Mouse (Mus musculus) lung, embryonic 16.5 days (tissue): Measurements from ENCODE around the gene Zp1. TPM values are rescaled to one million over a fixed set of nuclear protein-coding genes. Genes with fewer than 3 reads are reported as not detected.
A peak's percentile ranks its signal among the peaks of the same experiment; 100 is the strongest.

Source experiments
- ATAC-seq: fragments of 200-750 bp; cut with Nextera tagmentation; 2 replicates; pipeline ENCODE4 v1.8.0; 2017; ENCODE audit warnings: low read depth, mild to moderate bottlenecking, moderate library complexity
- H3K27ac ChIP-seq: fragments of 300-500 bp; sonication (generic); 2 replicates; pipeline ENCODE4 v1.5.1; 2014; ENCODE audit warnings: mild to moderate bottlenecking, control low read depth, low read length
- H3K27me3 ChIP-seq: fragments of 300-500 bp; sonication (generic); 2 replicates; pipeline ENCODE4 v1.6.1; 2014; ENCODE audit warnings: low read depth, low read length, mixed read lengths; ENCODE audit not compliant: control insufficient read depth, insufficient read depth
- H3K36me3 ChIP-seq: fragments of 300-500 bp; sonication (generic); 2 replicates; pipeline ENCODE4 v1.6.1; 2014; ENCODE audit warnings: low read length; ENCODE audit not compliant: control insufficient read depth, insufficient read depth
- H3K4me1 ChIP-seq: fragments of 300-500 bp; sonication (generic); replicated peaks from 2 replicates; pipeline ENCODE4 v1.6.1; 2014; ENCODE audit warnings: low read length, mixed read lengths; ENCODE audit not compliant: control insufficient read depth, insufficient read depth
- H3K4me2 ChIP-seq: fragments of 300-500 bp; sonication (generic); 2 replicates; pipeline ENCODE4 v1.6.1; 2014; ENCODE audit warnings: low read depth, low read length, control low read depth
- H3K4me3 ChIP-seq: fragments of 300-500 bp; sonication (generic); 2 replicates; pipeline ENCODE4 v1.5.1; 2014; ENCODE audit warnings: mild to moderate bottlenecking, low read length, control low read depth
- H3K9ac ChIP-seq: fragments of 300-500 bp; sonication (generic); 2 replicates; pipeline ENCODE4 v1.6.1; 2014; ENCODE audit warnings: low read length, control low read depth
- H3K9me3 ChIP-seq: fragments of 300-500 bp; sonication (generic); 2 replicates; pipeline ENCODE4 v1.6.1; 2016; ENCODE audit warnings: low read length; ENCODE audit not compliant: control insufficient read depth
- WGBS: fragments of 180-500 bp; shearing (Covaris S2); extraction: QIAGEN DNeasy Blood & Tissue Kit; methylation state at CpG from one replicate; pipeline ENCODE4 v1.1.7; 2014; 5-methylcytosine and 5-hydroxymethylcytosine counted together
- polyA plus RNA-seq: library from polyadenylated mRNA; unstranded; fragments of >200 nt; fragmentation: Nextera tagmentation; extraction: Ambion mirVana; gene quantifications from 2 replicates; pipeline ENCODE4 v1.2.1, GENCODE M21; 2015

Zp1 gene
- not detected in 2 replicates for polyA plus RNA-seq

GRCm38 (mm10) chr19:10920532-10920931 lies at the start of gene Zp1:
Gene Zp1 (minus strand): TSS chr19:10920632.
- Histone ChIP-seq H3K27ac (no peak within 1 kb of the TSS), H3K9me3 (no peaks in the 10 kb centered on the region), H3K4me1 (no peaks in the 10 kb centered on the region), H3K4me3 (no peak within 1 kb of the TSS), H3K27me3 (no peaks in the 10 kb centered on the region), H3K36me3 (no peaks in the 10 kb centered on the region), H3K9ac (no peak within 1 kb of the TSS), H3K4me2 (no peak within 1 kb of the TSS)
- no peak for ATAC-seq
- WGBS, result 48% methylated on average over 2 of the region's 2 CpGs

- Histone ChIP-seq H3K27ac (no peak overlapping the region), H3K4me3 (no peak overlapping the region), H3K9me3 (no peaks in the 10 kb centered on the region), H3K36me3 (no peaks in the 10 kb centered on the region), H3K9ac (no peak overlapping the region), H3K4me2 (no peak overlapping the region), H3K4me1 (no peaks in the 10 kb centered on the region), H3K27me3 (no peaks in the 10 kb centered on the region)
- 81% methylated on average over 7 of the region's 7 CpGs for WGBS
- ATAC-seq, result no peak
Observed at GRCm38 (mm10) chr19:10968578-10968977, 48.1 kb upstream of the Zp1 start.

- H3K27ac ChIP-seq, result no peak overlapping the region
- no peaks in the 10 kb centered on the region for H3K36me3 ChIP-seq
- WGBS, result 78% methylated on average over 7 of the region's 7 CpGs
- H3K9me3 ChIP-seq, result no peaks in the 10 kb centered on the region
- no peak overlapping the region for H3K9ac ChIP-seq
- H3K4me3 ChIP-seq, result no peak overlapping the region
- no peaks in the 10 kb centered on the region for H3K27me3 ChIP-seq
- H3K4me1 ChIP-seq, result no peaks in the 10 kb centered on the region
- no peak overlapping the region for H3K4me2 ChIP-seq
- no peak for ATAC-seq
Observed at GRCm38 (mm10) chr19:10965721-10966120, 45.3 kb upstream of the Zp1 start.

- Histone ChIP-seq H3K36me3 (no peaks in the 10 kb centered on the region), H3K4me3 (no peak overlapping the region), H3K9me3 (no peaks in the 10 kb centered on the region), H3K9ac (no peak overlapping the region), H3K4me2 (no peak overlapping the region), H3K4me1 (0 out of 2 replicates have a peak, but pooled peaks cover 4% of the 10 kb centered on the region), H3K27ac (no peak overlapping the region), H3K27me3 (peaks cover 6% of the 10 kb centered on the region; the same call in 1 of the 2 replicates)
- WGBS, result 34% methylated on average over 12 of the region's 12 CpGs
- ATAC-seq, result no peak
Observed at GRCm38 (mm10) chr19:10959978-10960346, 39.5 kb upstream of the Zp1 start.

GRCm38 (mm10) chr19:10959085-10959977 lies 38.9 kb upstream of the Zp1 start:
- H3K4me1 ChIP-seq, result 0 out of 2 replicates have a peak, but pooled peaks cover 4% of the 10 kb centered on the region
- no peak overlapping the region for H3K4me2 ChIP-seq
- no peaks in the 10 kb centered on the region for H3K36me3 ChIP-seq
- peak overlapping the region; percentile 70 for H3K27ac ChIP-seq
- H3K4me3 ChIP-seq, result no peak overlapping the region
- peak; percentile 87 for ATAC-seq
- H3K9me3 ChIP-seq, result no peaks in the 10 kb centered on the region
- WGBS, result 18% methylated on average over 11 of the region's 11 CpGs
- H3K27me3 ChIP-seq, result peaks cover 6% of the 10 kb centered on the region; the same call in 1 of the 2 replicates
- no peak overlapping the region for H3K9ac ChIP-seq

- Histone ChIP-seq H3K4me1 (peaks cover 21% of the 10 kb centered on the region), H3K27ac (peak overlapping the region; percentile 89), H3K27me3 (no peaks in the 10 kb centered on the region), H3K9me3 (no peaks in the 10 kb centered on the region), H3K9ac (peak overlapping the region; percentile 8; the same call in 1 of the 2 replicates), H3K4me3 (no peak overlapping the region), H3K36me3 (no peaks in the 10 kb centered on the region), H3K4me2 (0 out of 2 replicates have a peak overlapping the region, but pooled peaks have one; percentile 5)
- WGBS, result 46% methylated on average over 11 of the region's 11 CpGs
- ATAC-seq, result peak; percentile 79
Observed at GRCm38 (mm10) chr19:10952021-10952939, 31.8 kb upstream of the Zp1 start.

- H3K4me3 ChIP-seq, result peak overlapping the region; percentile 77
- peak overlapping the region; percentile 55 for H3K4me2 ChIP-seq
- 31% methylated on average over 9 of the region's 9 CpGs for WGBS
- H3K36me3 ChIP-seq, result peaks cover 6% of the 10 kb centered on the region
- no peaks in the 10 kb centered on the region for H3K27me3 ChIP-seq
- ATAC-seq, result no peak
- H3K9me3 ChIP-seq, result no peaks in the 10 kb centered on the region
- peaks cover 28% of the 10 kb centered on the region for H3K4me1 ChIP-seq
- peak overlapping the region; percentile 46 for H3K9ac ChIP-seq
- peak overlapping the region; percentile 32 for H3K27ac ChIP-seq
Observed at GRCm38 (mm10) chr19:10949558-10949957, 29.1 kb upstream of the Zp1 start.

- Histone ChIP-seq H3K27ac (peak within 1 kb of the TSS; percentile 32), H3K27me3 (no peaks in the 10 kb centered on the region), H3K36me3 (peaks cover 9% of the 10 kb centered on the region), H3K4me1 (peaks cover 28% of the 10 kb centered on the region), H3K4me3 (peak within 1 kb of the TSS; percentile 77), H3K9me3 (no peaks in the 10 kb centered on the region), H3K4me2 (peak within 1 kb of the TSS; percentile 100), H3K9ac (peak within 1 kb of the TSS; percentile 85)
- peak; percentile 96 for ATAC-seq
- under 1% methylated on average over 30 of the region's 30 CpGs for WGBS
Observed at GRCm38 (mm10) chr19:10949112-10949511, 28.7 kb upstream of the Zp1 start, which contains the start of gene Ccdc86. Gene Ccdc86 (minus strand): TSS chr19:10949266.

- under 1% methylated on average over 20 of the region's 20 CpGs for WGBS
- Histone ChIP-seq H3K36me3 (peaks cover 16% of the 10 kb centered on the region), H3K4me3 (peak overlapping the region; percentile 77), H3K4me2 (peak overlapping the region; percentile 100), H3K9me3 (no peaks in the 10 kb centered on the region), H3K9ac (peak overlapping the region; percentile 85), H3K27me3 (no peaks in the 10 kb centered on the region), H3K27ac (no peak overlapping the region), H3K4me1 (peaks cover 28% of the 10 kb centered on the region)
- no peak for ATAC-seq
Observed at GRCm38 (mm10) chr19:10948416-10948815, 28.0 kb upstream of the Zp1 start.
